Mouse (Mus musculus): ENCODE measurements around the gene Galnt12.

DNA sequence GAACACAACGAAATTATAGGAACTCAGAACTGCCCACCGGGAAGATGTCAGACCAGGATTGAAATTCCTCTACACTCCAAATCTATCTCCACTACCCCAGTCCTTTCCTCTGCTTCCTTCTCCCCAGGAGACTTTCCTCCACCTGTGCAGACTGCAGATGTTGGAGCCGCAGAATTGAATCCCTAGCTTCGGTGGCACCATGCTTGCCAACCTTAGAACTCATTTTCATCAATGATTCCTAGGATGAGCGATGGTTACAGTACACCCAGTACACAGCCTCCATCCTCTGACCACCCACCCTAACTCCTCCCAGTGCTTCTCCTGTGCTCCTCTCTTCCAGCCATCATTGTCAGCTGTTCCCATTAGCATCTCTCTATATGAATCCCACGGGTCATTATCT lies 53.6 kb downstream of the Galnt12 start:
- TF ChIP-seq CTCF (IDR thresholded peaks at IDR 0.05) (no peak), POLR2A (IDR thresholded peaks at IDR 0.05; ENCODE audit: insufficient read depth, low read depth, low read length) (no peak)
